Mouse (Mus musculus) right cerebral cortex, adult 18-20 months (tissue): ENCODE measurements around the gene Rgs4.
A peak's percentile ranks its signal among the peaks of the same experiment; 100 is the strongest.

Experiments used
- DNase-seq: peaks from one replicate; pipeline ENCODE4 v3.0.0; 2022; ENCODE audit warnings: mixed read lengths

Rgs4 gene

DNA sequence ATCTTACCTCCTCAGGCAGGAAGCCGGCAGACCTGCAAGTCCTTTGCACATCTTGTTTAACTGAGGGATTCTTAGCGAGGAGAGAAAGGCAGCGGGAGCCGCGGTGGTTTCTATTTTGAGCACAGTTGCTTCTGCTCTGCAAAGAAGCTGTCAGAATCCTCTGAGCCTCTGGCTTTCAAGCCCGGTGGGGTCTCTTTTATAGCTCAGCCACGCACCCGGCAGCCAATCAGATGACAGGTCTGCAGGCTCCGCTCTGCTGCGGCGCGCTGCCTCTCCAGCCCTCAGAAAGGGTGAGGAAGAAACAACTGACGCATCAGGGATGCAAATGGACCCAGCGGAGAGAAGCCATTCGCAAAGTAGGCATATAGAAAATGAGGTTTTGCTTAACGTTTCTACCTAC is at the start of gene Rgs4:
Rgs4 (minus strand) TSS at position 170 of the 400 bp plus-strand sequence.
- peak; percentile 91 for DNase-seq

DNA sequence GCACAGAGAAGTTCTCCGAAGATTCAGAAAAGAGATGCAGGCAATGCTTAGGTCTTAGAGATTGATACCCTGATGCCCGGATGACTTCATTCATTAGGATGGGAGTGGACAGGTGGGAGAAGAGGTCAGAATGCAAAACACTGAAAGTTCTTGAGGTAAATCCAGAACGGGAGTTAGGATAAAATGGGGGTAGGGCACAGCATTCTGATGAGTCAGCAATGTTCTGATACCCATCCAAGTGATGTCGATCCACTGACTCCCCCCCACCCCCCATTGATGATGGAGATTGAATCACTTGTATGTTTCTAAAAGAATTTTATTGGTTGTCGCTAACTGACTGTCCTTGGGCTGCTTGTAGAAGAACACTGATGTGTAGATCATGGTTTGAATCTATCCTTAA is 45.0 kb upstream of the Rgs4 start:
- no peak for DNase-seq

DNA sequence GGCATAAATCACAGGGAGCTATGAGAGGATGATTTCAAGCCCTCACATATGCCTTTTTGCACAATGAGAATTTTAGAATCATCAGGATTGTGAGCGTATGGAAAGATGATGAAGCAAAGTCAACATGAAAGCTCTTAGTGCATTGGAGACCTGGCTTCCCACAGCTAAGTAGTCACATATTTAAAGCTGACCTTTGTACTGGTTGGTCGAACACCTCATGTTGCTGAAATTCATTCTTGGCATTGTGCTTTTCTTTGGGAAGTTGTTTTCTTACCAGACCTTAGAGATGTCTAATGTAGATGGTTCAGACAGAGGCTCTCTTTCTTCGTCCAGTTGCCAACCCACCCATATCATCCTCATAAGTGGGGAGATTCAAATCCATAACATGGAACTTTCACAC is 38.5 kb upstream of the Rgs4 start:
- DNase-seq = no peak

DNA sequence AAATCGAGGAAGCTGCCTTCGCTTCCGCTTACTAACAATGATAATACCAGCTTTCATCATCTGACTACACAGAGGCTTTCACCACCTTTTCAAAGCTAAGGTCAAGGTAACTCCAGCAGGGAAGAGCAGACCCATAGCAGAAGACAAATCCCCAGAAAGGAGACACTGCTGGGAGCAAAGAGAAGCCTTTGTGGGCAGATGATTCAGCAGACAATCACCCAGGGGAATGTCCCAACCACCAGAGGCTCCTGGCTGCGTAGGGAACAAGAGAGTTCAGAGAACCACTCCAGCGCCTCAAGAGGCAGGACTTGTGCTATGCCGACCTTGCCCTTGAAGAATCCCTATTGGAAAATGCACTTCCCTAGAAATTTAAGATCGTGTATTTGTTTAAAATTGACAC is 29.1 kb upstream of the Rgs4 start:
- DNase-seq = no peak

DNA sequence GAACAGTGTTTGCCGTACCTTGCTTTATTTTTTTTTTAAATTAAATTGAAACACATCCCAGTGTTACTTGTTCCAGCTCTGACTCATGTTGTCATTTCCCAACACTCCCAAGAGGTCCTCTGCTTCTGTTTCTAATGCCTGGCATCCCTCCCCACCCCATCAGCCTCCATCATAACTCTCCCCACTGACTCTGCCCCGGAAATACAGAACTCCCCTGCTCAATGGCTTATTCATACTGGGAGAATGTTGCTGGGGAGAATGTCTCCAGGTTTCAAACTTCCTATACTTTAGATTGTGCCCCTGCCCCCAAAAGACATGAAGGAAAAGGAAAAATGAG is 17.1 kb upstream of the Rgs4 start:
- DNase-seq = no peak

DNA sequence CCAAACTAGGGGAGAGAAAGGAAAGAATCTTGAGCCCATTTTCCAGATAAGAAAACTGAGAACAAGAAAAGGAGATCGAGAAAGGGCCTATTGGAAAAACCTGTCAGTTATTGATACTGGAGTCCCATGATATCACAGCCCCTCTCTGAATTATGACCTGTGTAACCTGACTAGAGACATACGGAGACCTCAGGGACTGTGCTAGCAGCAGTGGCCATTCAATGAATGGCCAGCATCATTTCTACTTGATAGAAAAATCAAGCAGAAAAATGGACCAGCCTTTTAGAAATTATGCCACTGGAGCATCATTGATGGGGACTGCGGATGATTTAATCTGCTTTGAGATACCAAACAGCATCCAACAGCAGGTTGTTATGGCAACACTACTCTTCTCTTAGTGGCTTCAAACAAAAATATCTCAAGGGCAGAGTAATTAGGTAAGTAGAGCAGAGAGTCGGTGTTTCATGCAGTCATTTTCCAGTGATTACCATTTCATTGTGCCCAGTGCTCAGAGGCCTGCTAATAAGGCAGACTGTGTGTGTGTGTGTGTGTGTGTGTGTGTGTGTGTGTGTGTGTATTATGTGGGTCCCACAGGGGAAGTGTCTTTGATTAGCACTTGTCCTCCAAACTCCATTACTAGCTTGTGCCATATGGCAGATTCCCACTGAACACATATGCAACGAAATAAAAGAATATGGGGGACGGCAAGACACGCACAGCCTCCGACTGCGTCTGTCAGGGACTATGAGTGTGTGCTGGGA is 16.6 kb upstream of the Rgs4 start:
- peak; percentile 48 for DNase-seq

DNA sequence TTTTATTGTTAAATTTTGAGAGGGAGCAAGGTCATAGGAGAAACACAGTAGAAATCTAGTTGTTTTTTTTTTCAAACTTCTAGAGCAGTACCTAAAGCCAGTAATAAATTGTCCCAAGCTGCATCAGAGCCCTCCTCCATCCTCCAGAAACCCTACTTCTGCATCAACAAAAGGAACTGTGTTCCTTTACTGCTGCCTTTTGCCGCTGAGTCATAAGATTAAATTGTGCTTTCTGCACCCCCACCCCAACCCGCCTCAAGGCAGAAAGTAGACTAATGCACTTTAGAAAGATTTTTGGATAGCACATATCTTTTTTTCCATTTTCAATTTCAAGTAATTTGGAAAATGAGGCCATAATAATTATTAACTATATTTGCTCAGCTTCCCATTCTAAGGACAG is 15.1 kb upstream of the Rgs4 start:
- no peak for DNase-seq

DNA sequence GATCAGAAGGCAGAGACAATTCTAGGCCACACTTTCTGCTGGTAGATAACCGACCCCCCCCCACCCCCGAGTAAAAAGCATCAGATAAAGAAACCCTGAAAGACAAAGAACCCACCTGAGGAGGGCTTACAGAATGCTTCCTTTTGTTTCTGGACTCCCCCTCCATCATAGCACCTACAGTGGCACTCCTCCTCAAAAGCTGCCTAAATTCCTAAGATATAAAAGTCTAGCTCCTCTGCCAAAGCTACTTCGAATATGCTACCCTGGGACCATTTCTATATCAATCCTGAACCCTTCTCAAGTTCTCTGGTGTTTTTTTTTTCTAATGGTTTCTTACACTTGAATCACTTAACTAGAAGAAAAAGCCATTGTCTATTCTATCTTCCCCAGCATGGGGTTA is 9.1 kb upstream of the Rgs4 start:
- no peak for DNase-seq

DNA sequence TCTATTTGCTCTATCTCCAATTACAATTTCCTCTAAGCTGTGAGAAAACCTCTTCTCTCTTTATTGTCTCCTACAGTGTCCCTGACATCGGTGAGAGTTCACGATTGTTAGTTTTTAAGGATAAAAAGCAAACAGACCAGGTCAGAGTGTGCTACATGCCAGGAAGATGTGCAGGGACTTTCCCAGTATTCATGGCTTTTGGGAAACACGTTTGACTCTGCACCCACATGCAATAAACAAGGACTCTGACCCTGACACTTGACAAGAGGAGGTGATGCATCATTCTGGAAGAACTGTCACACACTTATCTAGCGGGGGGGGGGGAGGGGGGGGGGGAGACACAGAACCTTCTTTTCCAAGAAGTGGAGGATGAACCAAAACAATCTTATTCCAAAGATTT is 5.0 kb upstream of the Rgs4 start:
- no peak for DNase-seq

DNA sequence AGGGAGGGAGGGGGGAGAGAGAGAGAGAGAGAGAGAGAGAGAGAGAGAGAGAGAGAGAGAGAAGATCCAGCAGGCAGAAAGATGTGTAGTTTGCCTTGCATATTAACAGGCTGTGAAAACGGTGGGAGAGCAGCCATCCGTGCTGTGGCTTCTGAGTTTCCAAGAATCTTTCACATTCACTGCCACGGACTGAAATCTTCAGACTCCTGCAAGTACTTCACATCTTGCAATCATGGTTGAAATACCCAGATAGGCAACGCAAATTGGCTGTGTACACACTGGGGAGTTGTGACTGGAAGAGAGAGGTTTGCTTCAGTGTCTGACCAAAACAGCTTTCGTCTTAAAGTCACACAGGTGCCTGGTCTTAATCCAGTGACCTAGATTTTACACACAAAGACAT is 997 bp upstream of the Rgs4 start:
- no peak for DNase-seq

DNA sequence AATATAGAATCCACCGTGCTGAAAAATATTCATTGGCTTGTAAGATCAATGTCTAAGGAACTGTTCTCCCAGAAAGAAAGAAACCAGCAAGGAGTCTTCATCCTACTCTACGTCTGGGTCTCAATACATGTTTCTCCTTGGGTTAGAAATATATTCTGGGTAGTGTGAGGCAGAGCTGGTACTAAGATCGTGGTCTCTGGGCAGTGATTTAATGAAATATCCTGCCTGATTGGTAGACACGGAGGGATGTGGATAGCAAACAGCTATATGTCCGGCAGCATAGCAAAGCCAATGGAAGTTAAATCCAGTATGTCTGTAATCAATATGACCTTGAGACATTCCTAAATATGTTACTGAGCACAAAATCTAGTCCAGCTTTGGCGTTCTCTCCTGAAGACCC is 460 bp upstream of the Rgs4 start:
- DNase-seq = no peak

DNA sequence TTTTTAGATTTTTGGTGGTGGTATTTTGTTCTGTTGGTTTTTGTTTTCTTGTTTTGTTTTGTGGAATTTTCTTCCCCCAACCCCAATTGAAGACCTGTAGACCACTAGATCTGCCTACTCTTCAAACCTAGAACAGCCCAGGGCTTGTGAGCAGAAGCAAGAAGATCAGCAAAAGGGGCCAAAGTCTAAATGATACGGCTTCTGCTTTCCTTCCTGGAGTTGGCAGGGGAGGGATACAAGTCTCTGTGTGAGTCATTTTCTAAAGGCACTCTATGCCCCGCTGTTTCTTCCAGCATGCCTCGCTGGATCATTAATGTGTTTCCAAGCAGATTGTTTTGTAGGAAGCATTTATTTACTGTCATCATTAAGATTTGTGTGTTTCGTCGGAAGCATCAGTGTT is 6.3 kb downstream of the Rgs4 start:
- no peak for DNase-seq

DNA sequence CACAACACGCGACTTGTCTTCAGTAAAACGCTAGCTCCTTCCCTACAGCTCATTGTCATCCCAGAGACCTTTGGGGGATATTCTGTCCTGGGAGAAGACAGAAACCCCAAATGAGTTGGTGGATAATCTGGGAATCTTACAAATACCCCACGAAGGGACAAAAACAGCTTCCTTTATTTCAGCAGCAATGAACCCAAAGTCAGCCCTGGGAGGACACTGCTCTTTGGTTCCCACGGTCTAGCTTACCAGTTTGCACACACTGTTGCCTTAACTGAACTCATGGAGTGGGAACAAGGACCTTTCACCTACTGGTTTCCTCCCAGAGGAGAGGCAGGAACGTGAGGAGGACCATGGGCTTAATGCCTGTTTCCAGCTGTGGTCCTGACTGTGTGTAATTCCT is 10.2 kb downstream of the Rgs4 start:
- no peak for DNase-seq

DNA sequence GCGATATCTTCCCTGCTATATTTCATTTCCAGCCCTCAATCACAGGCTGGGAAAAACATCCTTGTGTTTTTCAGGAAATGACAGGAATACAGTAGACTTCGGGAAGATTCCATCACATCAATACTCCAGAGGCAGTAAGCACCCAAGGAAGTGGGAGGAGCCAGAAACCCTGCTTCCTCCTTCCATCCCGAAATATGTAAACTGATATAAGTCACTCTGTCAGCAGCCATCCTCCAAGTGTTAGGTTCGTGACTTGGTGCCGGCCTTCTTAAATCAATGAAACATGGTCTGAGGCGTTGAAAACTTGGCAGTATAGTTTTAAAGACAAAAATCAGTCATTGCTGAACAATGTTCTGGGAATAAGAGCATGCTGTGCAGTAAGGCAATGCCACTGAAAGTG is 11.3 kb downstream of the Rgs4 start:
- DNase-seq = no peak

DNA sequence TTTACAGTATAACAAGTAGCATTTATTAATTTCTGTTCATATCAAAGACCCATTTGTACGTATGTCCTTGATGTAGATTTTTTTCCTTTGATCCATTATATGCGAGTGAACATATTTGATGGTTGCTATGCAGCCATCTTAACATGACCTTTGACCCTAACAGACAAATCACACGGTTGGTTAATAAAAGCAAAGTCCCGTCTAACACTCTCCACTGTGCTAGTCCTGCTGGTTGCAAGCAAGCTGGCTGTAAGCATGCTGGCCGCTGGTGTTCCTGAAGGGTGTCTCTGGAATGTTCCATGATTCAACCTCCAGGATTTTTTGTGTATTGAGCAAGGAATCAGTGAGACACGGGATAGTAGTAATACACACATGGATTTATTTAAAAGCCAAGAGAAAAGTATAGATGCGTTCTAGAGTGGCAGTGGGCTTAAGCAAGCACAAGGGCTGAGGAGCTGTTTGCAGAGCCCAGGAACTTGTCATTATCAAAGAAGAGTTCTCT is 16.8 kb downstream of the Rgs4 start:
- no peak for DNase-seq

DNA sequence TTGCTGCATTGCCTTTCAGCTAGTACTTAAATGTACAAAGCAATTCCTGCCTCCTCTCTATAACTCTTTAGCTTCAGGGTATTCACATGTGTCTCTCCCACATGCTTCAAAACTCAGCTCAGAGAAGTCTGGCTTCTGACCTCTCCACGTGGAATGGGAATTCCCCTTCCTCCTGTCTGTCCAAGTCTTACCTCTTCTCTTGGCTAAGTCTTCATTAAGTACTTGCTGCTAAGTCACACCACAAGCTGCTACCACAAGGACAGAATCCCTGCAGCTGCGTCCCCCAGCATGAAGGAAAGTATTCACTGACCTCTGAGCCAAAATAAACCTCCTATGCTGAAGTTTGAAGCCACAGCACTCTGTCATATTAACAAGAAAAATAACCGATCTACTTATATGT is 21.1 kb downstream of the Rgs4 start:
- no peak for DNase-seq

DNA sequence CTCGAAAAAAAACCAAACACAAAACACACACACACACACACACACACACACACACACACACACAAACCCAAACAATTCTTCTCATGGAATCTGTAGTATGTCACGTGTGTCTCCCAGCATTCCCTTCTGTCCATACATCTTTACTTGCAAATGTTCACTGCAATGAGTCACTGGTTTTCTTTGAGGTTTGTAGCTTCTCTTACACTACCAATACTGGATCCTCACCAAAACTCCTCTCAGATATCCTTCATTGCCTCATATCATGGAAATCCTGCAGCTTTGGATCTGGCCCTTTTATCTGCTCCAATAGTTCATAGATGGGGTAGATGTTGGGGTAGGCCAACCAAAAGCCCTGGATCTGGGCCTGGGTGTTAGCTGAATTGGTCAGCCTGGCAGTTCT is 25.6 kb downstream of the Rgs4 start:
- DNase-seq = no peak

DNA sequence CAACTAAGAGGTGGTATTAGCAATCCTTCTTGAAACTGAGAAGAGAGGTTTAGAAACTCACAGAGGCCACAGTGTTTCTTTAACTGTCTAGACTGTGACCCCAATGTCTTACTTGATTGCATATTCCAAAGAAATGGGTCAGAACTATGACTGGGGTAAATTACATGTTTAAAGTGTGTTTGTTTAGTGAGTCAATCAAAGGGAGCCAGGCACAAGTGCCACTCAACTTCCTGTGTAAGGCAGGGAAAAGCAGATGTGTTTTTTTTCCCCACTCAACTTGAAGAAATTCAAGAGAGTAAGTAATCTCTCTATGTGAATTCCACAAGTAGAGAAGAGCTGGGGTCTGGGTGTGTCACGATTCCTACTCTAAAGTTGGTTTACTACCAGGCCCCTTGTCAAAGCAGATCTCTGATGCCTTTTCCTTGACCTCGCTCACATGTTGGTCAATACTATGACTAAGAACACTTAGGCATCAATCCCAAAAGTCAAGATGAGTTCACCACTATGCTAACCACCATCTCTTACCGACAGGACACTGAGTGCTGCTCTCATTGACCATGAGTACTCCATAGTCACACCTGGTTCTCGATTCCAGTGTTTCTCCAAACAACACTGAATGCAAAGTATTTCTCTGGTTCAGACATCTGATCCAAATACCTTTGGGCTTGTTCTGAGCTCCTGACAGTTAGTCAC is 42.9 kb downstream of the Rgs4 start:
- no peak for DNase-seq

DNA sequence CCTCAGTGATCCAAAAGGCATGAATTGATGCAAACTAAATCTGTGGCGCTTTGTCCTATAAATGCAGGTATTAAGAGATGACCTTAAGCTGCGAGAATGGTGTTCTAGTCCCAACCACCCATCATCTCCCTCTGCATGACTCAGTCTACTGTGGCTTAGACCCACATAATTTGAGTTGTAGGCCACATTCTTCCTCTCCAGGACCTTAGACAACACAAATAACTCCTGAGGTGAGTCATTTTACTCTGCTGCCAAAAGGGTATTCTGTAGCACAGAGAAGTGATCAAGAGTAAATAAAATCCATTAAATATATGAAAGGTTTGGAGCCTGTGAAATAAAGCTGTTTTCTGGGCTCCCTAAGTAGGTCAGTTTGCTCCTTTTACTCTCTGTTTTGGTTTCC is 48.3 kb downstream of the Rgs4 start:
- DNase-seq = no peak

DNA sequence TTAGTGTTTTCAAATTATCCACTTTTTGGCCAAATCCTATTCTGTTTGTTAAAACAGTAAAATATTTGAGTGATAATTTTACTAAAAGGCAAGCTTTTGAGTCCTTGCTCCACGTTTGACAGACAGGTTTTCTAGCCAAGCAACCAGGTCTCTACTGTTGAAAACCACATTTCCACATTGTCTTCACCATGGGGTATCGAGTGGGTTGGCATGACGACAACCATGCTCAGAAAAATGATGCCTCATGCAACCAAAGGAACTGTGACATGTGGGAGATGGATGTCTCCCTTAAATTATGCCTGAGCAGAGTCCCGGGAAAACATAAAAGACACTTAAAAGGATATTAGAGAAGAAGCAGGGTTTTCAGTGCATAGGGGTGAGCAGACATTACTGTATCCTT is 50.2 kb downstream of the Rgs4 start:
- no peak for DNase-seq

DNA sequence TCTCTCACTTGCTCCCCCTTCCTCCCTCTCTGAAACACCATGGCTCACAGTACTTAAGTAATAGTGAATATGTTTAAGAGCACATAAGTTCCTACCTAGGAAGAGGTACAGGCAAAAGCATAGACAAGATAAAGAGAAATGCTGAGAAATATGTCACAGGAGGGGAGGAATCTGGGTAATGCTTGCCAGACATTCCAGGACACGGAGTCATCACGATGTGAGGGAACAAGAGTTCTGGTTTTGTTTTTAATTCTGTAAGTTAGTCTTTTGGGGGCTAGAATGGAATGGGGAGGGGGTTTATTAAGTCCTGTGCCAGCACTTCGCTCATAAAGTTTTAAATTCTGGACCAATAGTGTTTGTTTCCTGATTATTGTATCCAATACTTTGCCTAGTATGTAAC is 52.1 kb downstream of the Rgs4 start:
- DNase-seq = no peak

DNA sequence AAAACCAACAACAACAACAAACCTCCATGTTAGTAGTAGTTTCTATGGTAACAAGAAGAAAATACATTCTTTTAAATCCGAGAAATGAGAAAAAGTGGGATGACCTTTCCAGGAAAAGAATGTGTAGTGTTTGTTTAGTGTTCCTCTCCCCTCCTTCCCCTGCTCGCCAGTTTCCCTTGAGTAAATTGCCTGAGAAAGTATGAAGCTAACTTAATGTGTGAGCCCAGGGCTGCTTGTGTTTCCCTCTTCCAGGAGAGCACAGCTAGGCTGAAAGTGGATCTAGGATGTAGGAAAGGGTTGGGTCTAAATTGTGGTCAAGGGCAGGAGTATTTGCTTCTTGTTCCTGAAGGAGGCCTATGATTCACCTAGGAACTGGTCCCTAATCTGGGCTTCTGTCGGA is 53.9 kb downstream of the Rgs4 start:
- DNase-seq = no peak

DNA sequence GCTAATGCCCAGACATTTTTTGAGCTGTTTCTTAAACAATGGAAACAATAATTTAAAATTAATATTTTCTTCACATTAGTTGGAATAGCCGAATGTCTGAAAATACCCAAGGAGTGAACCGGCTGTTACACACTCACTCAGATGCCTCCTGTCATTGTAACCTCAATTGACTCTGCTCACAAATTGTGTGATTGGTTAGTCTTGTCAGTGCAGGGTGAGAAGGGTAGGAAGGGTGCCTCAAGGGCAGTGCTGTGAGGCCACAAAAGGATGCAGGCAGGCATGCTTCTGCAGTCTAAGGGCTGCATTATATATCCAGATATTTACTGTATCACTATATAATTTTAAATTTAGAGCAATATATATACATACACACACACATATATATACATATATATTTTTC is 54.4 kb downstream of the Rgs4 start:
- no peak for DNase-seq
